Mouse (Mus musculus) right cerebral cortex, postnatal 14 days (tissue): ENCODE measurements at regions not wholly inside any gene's neighbourhood (a gene's known extent, or its start where the extent isn't known, plus 50 kb on each side); places are given as distances from the start of the nearest gene placed in this dataset.

Source experiments
- DNase-seq: peaks from one replicate; pipeline ENCODE4 v3.0.0; 2022

- DNase-seq, result no peak
These were observed 119.2 kb downstream of the Syk start for GRCm38 (mm10) chr13:52702201-52702611.

- no peak for DNase-seq
These were observed 120.6 kb downstream of the Syk start for GRCm38 (mm10) chr13:52703401-52704164.

- DNase-seq, result no peak
These were observed 121.7 kb downstream of the Syk start for GRCm38 (mm10) chr13:52704673-52705072.

- DNase-seq, result no peak
These were observed 126.6 kb downstream of the Syk start for GRCm38 (mm10) chr13:52709580-52709979.

GRCm38 (mm10) chr13:52711713-52712369 lies 128.9 kb downstream of the Syk start:
- DNase-seq, result peak; percentile 78

GRCm38 (mm10) chr13:52721463-52721862 lies 138.5 kb downstream of the Syk start:
- DNase-seq, result no peak

- DNase-seq, result no peak
These were observed 139.7 kb downstream of the Syk start for GRCm38 (mm10) chr13:52722718-52723117.

GRCm38 (mm10) chr13:52726043-52726442 lies 143.1 kb downstream of the Syk start:
- no peak for DNase-seq

- no peak for DNase-seq
These were observed 143.6 kb downstream of the Syk start for GRCm38 (mm10) chr13:52726525-52726924.

- no peak for DNase-seq
These were observed 152.5 kb downstream of the Syk start for GRCm38 (mm10) chr13:52735453-52735933.

GRCm38 (mm10) chr13:52735934-52736523 lies 153.1 kb downstream of the Syk start:
- DNase-seq, result no peak

GRCm38 (mm10) chr13:52738095-52738660 lies 155.2 kb downstream of the Syk start:
- no peak for DNase-seq

- no peak for DNase-seq
These were observed 158.4 kb downstream of the Syk start for GRCm38 (mm10) chr13:52741371-52741770.

GRCm38 (mm10) chr13:52756005-52756404 lies 173.0 kb downstream of the Syk start:
- no peak for DNase-seq

- DNase-seq, result peak; percentile 62
These were observed 163.8 kb downstream of the Auh start for GRCm38 (mm10) chr13:52765508-52766181.

GRCm38 (mm10) chr13:52766236-52766635 lies 163.2 kb downstream of the Auh start:
- DNase-seq, result no peak

GRCm38 (mm10) chr13:52769956-52770355 lies 159.5 kb downstream of the Auh start:
- no peak for DNase-seq

GRCm38 (mm10) chr13:52771518-52771917 lies 158.0 kb downstream of the Auh start:
- no peak for DNase-seq

- DNase-seq, result no peak
These were observed 157.4 kb downstream of the Auh start for GRCm38 (mm10) chr13:52772081-52772480.

GRCm38 (mm10) chr13:52777396-52778034 lies 152.0 kb downstream of the Auh start:
- no peak for DNase-seq

GRCm38 (mm10) chr13:52778848-52779247 lies 150.6 kb downstream of the Auh start:
- DNase-seq, result no peak
